Mouse (Mus musculus): ENCODE data around the gene Sorcs1. TPM values are rescaled to one million over a fixed set of nuclear protein-coding genes. Genes with fewer than 3 reads are reported as not detected.

The Sorcs1 gene
- polyA plus RNA-seq, 1 experiment from 2014 or later = 2.0 TPM

GRCm38 (mm10) chr19:50640251-50641032, 38.0 kb downstream of the Sorcs1 start:
- Histone ChIP-seq H3K9me3 (no peaks in the 10 kb centered on the region), H3K27me3 (no peaks in the 10 kb centered on the region), H3K4me1 (no peaks in the 10 kb centered on the region), H3K9ac (no peak overlapping the region), H3K4me2 (no peak overlapping the region), H3K27ac (no peak overlapping the region), H3K36me3 (no peaks in the 10 kb centered on the region), H3K4me3 (no peak overlapping the region)
- ATAC-seq (ENCODE audit: insufficient number of reproducible peaks, low FRiP score, low TSS enrichment, low read depth) = no peak
- WGBS = 79% methylated on average over 8 of the region's 8 CpGs

- Histone ChIP-seq H3K36me3 (no peaks in the 10 kb centered on the region), H3K4me2 (no peak overlapping the region), H3K27me3 (no peaks in the 10 kb centered on the region), H3K9me3 (no peaks in the 10 kb centered on the region), H3K9ac (no peak overlapping the region), H3K4me3 (no peak overlapping the region), H3K4me1 (no peaks in the 10 kb centered on the region), H3K27ac (no peak overlapping the region)
- no peak for ATAC-seq (ENCODE audit: insufficient number of reproducible peaks, low FRiP score, low TSS enrichment, low read depth)
- WGBS = 73% methylated on average over 6 of the region's 6 CpGs
Observed at GRCm38 (mm10) chr19:50638176-50638575, 40.3 kb downstream of the Sorcs1 start.

- 25% methylated on average over 9 of the region's 9 CpGs for WGBS
- H3K4me1 ChIP-seq = no peaks in the 10 kb centered on the region
Observed at GRCm38 (mm10) chr19:50614013-50614412, 64.4 kb downstream of the Sorcs1 start.

GRCm38 (mm10) chr19:50611619-50612018, 66.8 kb downstream of the Sorcs1 start:
- H3K9me3 ChIP-seq = no peaks in the 10 kb centered on the region
- 8% methylated on average over 3 of the region's 3 CpGs for WGBS
- no peaks in the 10 kb centered on the region for H3K4me1 ChIP-seq
- no peaks in the 10 kb centered on the region for H3K27me3 ChIP-seq
- no peaks in the 10 kb centered on the region for H3K36me3 ChIP-seq
- ATAC-seq (ENCODE audit: insufficient number of reproducible peaks, low FRiP score, low TSS enrichment, low read depth) = no peak
- no peak overlapping the region for H3K4me3 ChIP-seq
- no peak overlapping the region for H3K4me2 ChIP-seq
- H3K9ac ChIP-seq = no peak overlapping the region
- H3K27ac ChIP-seq = no peak overlapping the region

More at GRCm38 (mm10) chr19:50614013-50614412, 64.4 kb downstream of the Sorcs1 start:
- ATAC-seq (ENCODE audit: insufficient number of reproducible peaks, low FRiP score, low TSS enrichment, low read depth) = no peak
- Histone ChIP-seq H3K9ac (no peak overlapping the region), H3K4me2 (no peak overlapping the region), H3K4me3 (no peak overlapping the region), H3K27me3 (no peaks in the 10 kb centered on the region), H3K9me3 (no peaks in the 10 kb centered on the region), H3K36me3 (no peaks in the 10 kb centered on the region), H3K27ac (no peak overlapping the region)

GRCm38 (mm10) chr19:50603882-50604281, 74.6 kb downstream of the Sorcs1 start:
- no peaks in the 10 kb centered on the region for H3K4me1 ChIP-seq
- no peak overlapping the region for H3K27ac ChIP-seq
- H3K36me3 ChIP-seq = no peaks in the 10 kb centered on the region
- WGBS = 43% methylated on average over 4 of the region's 4 CpGs
- H3K9ac ChIP-seq = no peak overlapping the region
- H3K4me2 ChIP-seq = no peak overlapping the region
- no peak overlapping the region for H3K4me3 ChIP-seq
- H3K27me3 ChIP-seq = no peaks in the 10 kb centered on the region
- no peak for ATAC-seq (ENCODE audit: insufficient number of reproducible peaks, low FRiP score, low TSS enrichment, low read depth)
- H3K9me3 ChIP-seq = no peaks in the 10 kb centered on the region

GRCm38 (mm10) chr19:50603380-50603779, 75.1 kb downstream of the Sorcs1 start:
- no peak overlapping the region for H3K4me3 ChIP-seq
- no peak overlapping the region for H3K27ac ChIP-seq
- WGBS = 72% methylated on average over 5 of the region's 5 CpGs
- no peaks in the 10 kb centered on the region for H3K4me1 ChIP-seq
- H3K27me3 ChIP-seq = no peaks in the 10 kb centered on the region
- H3K36me3 ChIP-seq = no peaks in the 10 kb centered on the region
- no peak for ATAC-seq (ENCODE audit: insufficient number of reproducible peaks, low FRiP score, low TSS enrichment, low read depth)
- H3K9me3 ChIP-seq = no peaks in the 10 kb centered on the region
- H3K4me2 ChIP-seq = no peak overlapping the region
- no peak overlapping the region for H3K9ac ChIP-seq

- H3K36me3 ChIP-seq = no peaks in the 10 kb centered on the region
- H3K27me3 ChIP-seq = no peaks in the 10 kb centered on the region
- no peak overlapping the region for H3K4me2 ChIP-seq
- no peak overlapping the region for H3K9ac ChIP-seq
- H3K4me3 ChIP-seq = no peak overlapping the region
- 69% methylated on average over 4 of the region's 4 CpGs for WGBS
- no peak overlapping the region for H3K27ac ChIP-seq
- ATAC-seq (ENCODE audit: insufficient number of reproducible peaks, low FRiP score, low TSS enrichment, low read depth) = no peak
- no peaks in the 10 kb centered on the region for H3K9me3 ChIP-seq
- H3K4me1 ChIP-seq = no peaks in the 10 kb centered on the region
Observed at GRCm38 (mm10) chr19:50597300-50597699, 81.1 kb downstream of the Sorcs1 start.

GRCm38 (mm10) chr19:50586182-50586581, 92.3 kb downstream of the Sorcs1 start:
- Histone ChIP-seq H3K4me3 (no peak overlapping the region), H3K9me3 (no peaks in the 10 kb centered on the region), H3K27me3 (no peaks in the 10 kb centered on the region), H3K27ac (no peak overlapping the region), H3K4me1 (no peaks in the 10 kb centered on the region), H3K4me2 (no peak overlapping the region), H3K36me3 (no peaks in the 10 kb centered on the region), H3K9ac (no peak overlapping the region)
- WGBS = 84% methylated on average over 5 of the region's 5 CpGs
- no peak for ATAC-seq (ENCODE audit: insufficient number of reproducible peaks, low FRiP score, low TSS enrichment, low read depth)

GRCm38 (mm10) chr19:50582952-50583351, 95.5 kb downstream of the Sorcs1 start:
- H3K27ac ChIP-seq = no peak overlapping the region
- no peaks in the 10 kb centered on the region for H3K4me1 ChIP-seq
- no peak for ATAC-seq (ENCODE audit: insufficient number of reproducible peaks, low FRiP score, low TSS enrichment, low read depth)
- no peaks in the 10 kb centered on the region for H3K9me3 ChIP-seq
- no peaks in the 10 kb centered on the region for H3K36me3 ChIP-seq
- no peak overlapping the region for H3K4me3 ChIP-seq
- no peaks in the 10 kb centered on the region for H3K27me3 ChIP-seq
- no peak overlapping the region for H3K4me2 ChIP-seq
- no peak overlapping the region for H3K9ac ChIP-seq

GRCm38 (mm10) chr19:50569669-50570195, 108.7 kb downstream of the Sorcs1 start:
- Histone ChIP-seq H3K9me3 (no peaks in the 10 kb centered on the region), H3K4me1 (no peaks in the 10 kb centered on the region), H3K9ac (no peak overlapping the region), H3K27me3 (no peaks in the 10 kb centered on the region), H3K4me3 (no peak overlapping the region), H3K27ac (no peak overlapping the region), H3K4me2 (no peak overlapping the region), H3K36me3 (no peaks in the 10 kb centered on the region)
- ATAC-seq (ENCODE audit: insufficient number of reproducible peaks, low FRiP score, low TSS enrichment, low read depth) = no peak
- 80% methylated on average over 1 of the region's 1 CpGs for WGBS

- Histone ChIP-seq H3K27me3 (no peaks in the 10 kb centered on the region), H3K4me1 (no peaks in the 10 kb centered on the region), H3K9me3 (no peaks in the 10 kb centered on the region), H3K36me3 (no peaks in the 10 kb centered on the region), H3K4me2 (no peak overlapping the region), H3K9ac (no peak overlapping the region), H3K27ac (no peak overlapping the region), H3K4me3 (no peak overlapping the region)
- 84% methylated on average over 2 of the region's 2 CpGs for WGBS
- ATAC-seq (ENCODE audit: insufficient number of reproducible peaks, low FRiP score, low TSS enrichment, low read depth) = no peak
Observed at GRCm38 (mm10) chr19:50566306-50566705, 112.1 kb downstream of the Sorcs1 start.

- Histone ChIP-seq H3K4me2 (no peak overlapping the region), H3K4me1 (no peaks in the 10 kb centered on the region), H3K27me3 (no peaks in the 10 kb centered on the region), H3K27ac (no peak overlapping the region), H3K4me3 (no peak overlapping the region), H3K9me3 (no peaks in the 10 kb centered on the region), H3K9ac (no peak overlapping the region), H3K36me3 (no peaks in the 10 kb centered on the region)
- no peak for ATAC-seq (ENCODE audit: insufficient number of reproducible peaks, low FRiP score, low TSS enrichment, low read depth)
- WGBS = 52% methylated on average over 6 of the region's 6 CpGs
Observed at GRCm38 (mm10) chr19:50558771-50559170, 119.7 kb downstream of the Sorcs1 start.
